Mouse (Mus musculus): ENCODE results near the gene Hpse. TPM values are rescaled to one million over a fixed set of nuclear protein-coding genes. Genes with fewer than 3 reads are reported as not detected.

Hpse gene
- polyA plus RNA-seq, 1 experiment from 2014 or later, result 276 TPM

DNA sequence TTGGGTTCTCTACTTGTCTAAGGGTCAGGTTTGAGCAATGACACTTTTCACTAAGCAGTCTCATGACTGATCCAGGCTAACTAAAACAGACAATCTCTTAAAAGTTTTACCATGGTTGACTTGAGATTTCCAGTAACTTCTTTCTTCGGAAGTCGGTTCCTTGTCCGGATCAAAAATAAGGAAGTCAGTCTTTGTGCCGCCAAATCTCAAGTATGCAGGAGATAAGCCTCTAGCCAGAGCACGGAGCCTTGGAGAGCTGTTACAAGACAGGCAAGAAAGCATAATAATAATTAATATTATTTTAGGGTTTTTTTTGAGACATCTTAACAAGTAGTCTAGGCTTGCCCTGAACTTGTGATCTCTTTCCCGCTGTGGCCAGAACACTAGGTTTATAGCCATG lies 8.3 kb downstream of the Hpse start:
- Histone ChIP-seq H3K4me3 (ENCODE audit: inconsistent target) (no peak overlapping the region), H3K36me3 (ENCODE audit: inconsistent target) (peaks cover 39% of the 10 kb centered on the region), H3K79me2 (ENCODE audit: inconsistent target) (peaks cover 74% of the 10 kb centered on the region), H3K27ac (peak overlapping the region; percentile 91)
- WGBS (ENCODE audit: missing documents), result 47% methylated on average over 6 of the region's 6 CpGs

DNA sequence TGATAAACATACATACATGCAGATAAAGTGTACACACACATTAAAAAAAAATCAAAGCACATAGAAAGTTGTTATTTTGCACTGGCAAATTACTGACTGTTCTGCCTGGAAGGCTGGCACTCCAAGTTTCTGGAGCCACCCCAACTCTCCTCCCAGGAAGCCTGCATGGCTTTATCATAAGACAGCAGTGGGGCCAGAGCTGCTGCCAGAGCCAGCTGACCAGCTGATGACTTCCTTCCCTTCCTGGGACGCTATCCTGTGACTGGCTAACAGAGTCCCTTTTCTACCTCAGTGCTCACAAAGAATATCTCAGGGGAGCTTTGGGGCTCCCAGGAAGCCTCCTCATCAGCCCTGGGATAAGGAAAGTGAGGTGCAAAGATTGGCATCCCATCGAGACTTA lies 9.5 kb downstream of the Hpse start:
- Histone ChIP-seq H3K4me3 (ENCODE audit: inconsistent target) (no peak overlapping the region), H3K36me3 (ENCODE audit: inconsistent target) (peaks cover 41% of the 10 kb centered on the region), H3K27ac (peak overlapping the region; percentile 91), H3K79me2 (ENCODE audit: inconsistent target) (peaks cover 70% of the 10 kb centered on the region)
- WGBS (ENCODE audit: missing documents), result 11% methylated on average over 2 of the region's 2 CpGs

DNA sequence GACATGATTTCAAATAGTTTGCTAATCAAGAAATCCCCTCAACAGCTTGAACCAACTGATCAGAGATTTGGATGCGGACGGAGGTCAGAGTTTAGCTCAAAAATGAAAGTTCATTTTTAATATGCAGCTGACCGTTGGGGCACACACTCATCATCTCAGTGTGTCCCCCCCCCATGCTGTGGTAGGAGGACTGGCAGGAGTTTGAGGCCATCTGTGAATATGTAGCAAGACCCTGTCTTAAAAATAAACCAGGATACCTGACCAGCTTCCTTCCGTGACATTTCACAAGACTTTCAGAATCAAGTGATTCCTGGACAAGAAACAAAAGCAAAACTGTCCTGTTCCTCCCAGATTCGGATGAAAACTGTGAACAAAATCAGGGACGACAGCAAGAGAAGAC lies 10.5 kb downstream of the Hpse start:
- Histone ChIP-seq H3K27ac (peak overlapping the region; percentile 91), H3K4me3 (ENCODE audit: inconsistent target) (no peak overlapping the region), H3K79me2 (ENCODE audit: inconsistent target) (peaks cover 70% of the 10 kb centered on the region), H3K36me3 (ENCODE audit: inconsistent target) (peaks cover 42% of the 10 kb centered on the region)
- 18% methylated on average over 6 of the region's 6 CpGs for WGBS (ENCODE audit: missing documents)

DNA sequence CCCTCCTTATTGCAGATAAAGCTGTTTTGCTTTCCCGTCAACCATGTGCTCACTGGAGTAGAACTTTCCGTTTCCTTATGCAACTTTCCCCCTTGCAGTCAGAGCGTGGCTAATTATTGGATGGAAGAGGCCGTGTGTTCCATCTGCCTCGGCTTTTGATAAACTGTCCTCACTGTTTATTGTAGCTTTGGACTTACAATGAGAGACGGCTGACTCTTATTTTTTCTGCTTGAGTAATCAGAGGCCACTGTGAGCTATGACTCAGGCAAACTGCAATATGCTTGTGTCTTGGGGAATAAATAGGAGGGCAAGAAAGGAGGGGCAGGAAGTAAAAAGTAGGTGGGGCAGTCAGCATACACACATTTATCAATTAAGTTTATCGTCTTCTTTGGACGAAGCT lies 12.8 kb downstream of the Hpse start:
- Histone ChIP-seq H3K36me3 (ENCODE audit: inconsistent target) (peaks cover 66% of the 10 kb centered on the region), H3K4me3 (ENCODE audit: inconsistent target) (no peak overlapping the region), H3K27ac (peak overlapping the region; percentile 61), H3K79me2 (ENCODE audit: inconsistent target) (peaks cover 55% of the 10 kb centered on the region; the same call in 1 of the 2 replicates)
- 47% methylated on average over 8 of the region's 8 CpGs for WGBS (ENCODE audit: missing documents)

DNA sequence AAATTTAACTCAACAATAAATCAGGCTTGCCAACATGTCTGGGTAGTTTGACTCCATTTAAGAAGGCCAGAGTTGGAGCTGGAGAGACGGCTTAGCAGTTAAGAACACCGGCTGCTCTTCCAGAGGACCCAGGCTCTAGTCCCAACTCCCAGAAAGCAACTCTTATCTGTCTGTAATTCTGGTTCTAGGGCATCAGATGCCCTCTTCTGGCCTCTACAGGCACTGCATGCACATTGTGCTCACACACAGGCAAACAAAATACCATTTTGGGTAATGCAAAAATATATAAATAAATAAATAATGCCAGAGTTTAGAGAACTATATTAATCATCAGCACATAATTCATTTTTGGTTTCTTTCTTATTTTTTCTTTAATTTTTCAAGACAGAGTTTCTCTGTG lies 15.2 kb downstream of the Hpse start:
- Histone ChIP-seq H3K79me2 (ENCODE audit: inconsistent target) (peaks cover 43% of the 10 kb centered on the region; the same call in 1 of the 2 replicates), H3K36me3 (ENCODE audit: inconsistent target) (peaks cover 72% of the 10 kb centered on the region), H3K27ac (no peak overlapping the region), H3K4me3 (ENCODE audit: inconsistent target) (no peak overlapping the region)
- 100% methylated on average over 2 of the region's 2 CpGs for WGBS (ENCODE audit: missing documents)

DNA sequence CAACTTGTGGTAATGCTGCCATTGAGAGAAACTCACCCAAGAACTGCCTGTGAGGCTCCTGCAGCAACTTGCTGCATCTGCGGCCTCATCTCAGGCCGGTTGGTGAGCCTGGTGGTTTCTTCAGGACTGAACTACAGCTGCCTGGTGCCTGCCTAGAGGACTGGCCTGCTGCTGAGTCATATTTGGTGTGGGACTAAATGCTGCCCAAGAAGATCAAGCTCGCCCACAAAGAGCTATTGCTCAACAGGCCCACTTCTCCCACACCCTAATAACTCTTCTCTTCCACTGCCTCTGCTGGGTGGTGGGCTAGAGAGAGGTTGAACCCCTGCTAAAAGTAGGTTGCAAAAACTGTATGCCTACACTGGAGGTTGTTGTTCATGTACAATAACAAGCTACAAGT lies 17.2 kb downstream of the Hpse start:
- Histone ChIP-seq H3K36me3 (ENCODE audit: inconsistent target) (peaks cover 65% of the 10 kb centered on the region), H3K4me3 (ENCODE audit: inconsistent target) (no peak overlapping the region), H3K79me2 (ENCODE audit: inconsistent target) (peaks cover 29% of the 10 kb centered on the region; the same call in 1 of the 2 replicates), H3K27ac (no peak overlapping the region)
- 40% methylated on average over 3 of the region's 3 CpGs for WGBS (ENCODE audit: missing documents)

DNA sequence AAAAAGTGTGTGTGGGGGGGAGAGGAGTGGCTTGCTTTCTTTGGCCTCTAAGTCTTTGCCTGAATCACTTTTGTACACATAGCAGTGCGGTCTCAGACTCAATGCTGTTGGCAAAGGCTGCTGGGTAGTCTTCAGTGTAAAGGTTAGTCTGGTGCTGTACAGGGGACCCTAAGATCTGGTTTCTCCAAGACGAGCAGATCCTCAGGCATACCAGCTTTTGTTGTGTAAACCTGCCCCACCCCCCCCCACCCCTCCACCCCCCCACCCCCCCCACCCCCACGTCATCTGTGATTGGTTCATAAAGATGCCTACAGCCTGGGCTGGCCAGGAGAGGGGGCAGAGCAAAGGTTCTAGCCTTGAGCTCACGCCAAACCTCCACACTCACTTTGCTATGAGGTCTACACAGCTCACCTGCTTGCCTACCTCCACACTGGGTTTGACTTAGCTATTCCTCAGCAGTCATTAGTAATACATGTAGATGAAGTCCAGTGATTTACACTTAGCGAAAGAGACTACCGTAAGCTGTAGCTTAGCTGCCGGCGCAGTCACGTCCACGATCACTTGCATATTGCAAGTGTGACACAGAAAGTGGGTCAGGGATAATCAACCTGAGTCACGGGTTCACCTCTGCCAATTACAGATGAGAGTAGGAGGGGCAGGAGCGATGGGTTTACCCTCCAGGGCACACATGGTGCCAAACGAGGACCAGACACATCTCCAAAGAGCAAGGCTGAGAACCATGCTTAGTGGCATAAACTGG lies 18.5 kb downstream of the Hpse start:
- Histone ChIP-seq H3K36me3 (ENCODE audit: inconsistent target) (peaks cover 59% of the 10 kb centered on the region), H3K79me2 (ENCODE audit: inconsistent target) (peaks cover 24% of the 10 kb centered on the region; the same call in 1 of the 2 replicates), H3K27ac (no peak overlapping the region), H3K4me3 (ENCODE audit: inconsistent target) (no peak overlapping the region)
- 97% methylated on average over 12 of the region's 13 CpGs for WGBS (ENCODE audit: missing documents)

DNA sequence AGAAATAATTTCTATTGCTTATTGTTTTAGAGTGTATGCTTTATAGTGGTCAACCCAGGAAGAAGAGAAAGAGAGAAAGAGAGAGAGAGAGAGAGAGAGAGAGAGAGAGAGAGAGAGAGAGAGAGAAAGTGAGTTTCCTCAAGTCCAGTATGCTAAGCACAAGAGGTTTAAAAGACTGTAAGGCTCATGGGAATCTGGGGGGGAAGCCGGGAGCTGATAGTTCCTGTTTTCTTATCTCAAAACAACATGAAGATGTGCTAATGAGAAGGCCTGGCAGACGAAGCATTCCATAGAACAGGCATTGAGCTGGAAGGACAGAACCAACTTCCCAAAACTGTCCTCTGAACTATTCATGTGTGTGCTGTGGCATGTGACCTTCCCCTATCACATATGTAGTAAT lies 21.6 kb downstream of the Hpse start:
- Histone ChIP-seq H3K36me3 (ENCODE audit: inconsistent target) (peaks cover 45% of the 10 kb centered on the region), H3K27ac (no peak overlapping the region), H3K4me3 (ENCODE audit: inconsistent target) (no peak overlapping the region), H3K79me2 (ENCODE audit: inconsistent target) (no peaks in the 10 kb centered on the region; the same call in 1 of the 2 replicates)
- WGBS (ENCODE audit: missing documents), result 32% methylated on average over 2 of the region's 2 CpGs

DNA sequence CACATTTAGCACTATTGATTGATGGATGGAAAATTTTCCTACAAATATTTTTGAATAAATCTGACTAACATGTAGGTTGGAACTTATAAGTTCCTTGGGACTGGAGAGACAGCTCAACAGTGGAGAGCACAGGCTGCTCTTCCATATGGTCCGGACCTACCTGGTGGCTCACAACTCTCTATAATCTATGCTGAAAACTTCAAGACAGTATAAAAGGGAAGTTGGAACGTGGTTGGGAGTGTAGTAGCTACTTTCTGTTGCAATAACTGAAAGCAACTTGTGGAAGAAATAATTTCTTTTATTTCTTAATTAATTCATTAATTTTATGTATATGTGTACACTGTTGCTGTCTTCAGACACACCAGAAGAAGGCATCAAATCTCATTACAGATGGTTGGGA lies 22.1 kb downstream of the Hpse start:
- H3K4me3 ChIP-seq (ENCODE audit: inconsistent target), result no peak overlapping the region
- peaks cover 44% of the 10 kb centered on the region for H3K36me3 ChIP-seq (ENCODE audit: inconsistent target)
- H3K79me2 ChIP-seq (ENCODE audit: inconsistent target), result no peaks in the 10 kb centered on the region; the same call in 1 of the 2 replicates
- no peak overlapping the region for H3K27ac ChIP-seq
- 38% methylated on average over 2 of the region's 2 CpGs for WGBS (ENCODE audit: missing documents)

DNA sequence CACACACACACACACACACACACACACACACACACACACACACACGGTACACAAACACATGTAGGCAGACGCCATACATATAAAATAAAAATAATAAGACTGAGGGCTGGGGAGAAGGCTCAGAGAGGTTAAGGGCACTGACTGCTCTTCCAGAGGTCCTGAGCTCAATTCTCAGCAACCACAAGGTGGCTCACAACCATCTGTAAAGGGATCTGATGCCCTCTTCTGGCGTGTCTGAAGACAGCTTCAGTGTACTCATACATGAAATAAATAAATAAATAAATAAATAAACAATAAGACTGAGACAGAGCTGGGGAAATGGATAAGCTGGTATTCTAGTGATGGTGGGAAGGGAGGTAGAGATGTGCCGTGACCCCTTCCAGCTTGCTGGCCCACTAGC lies 33.9 kb downstream of the Hpse start:
- Histone ChIP-seq H3K36me3 (ENCODE audit: inconsistent target) (peaks cover 80% of the 10 kb centered on the region), H3K79me2 (ENCODE audit: inconsistent target) (no peaks in the 10 kb centered on the region), H3K4me3 (ENCODE audit: inconsistent target) (no peak overlapping the region), H3K27ac (no peak overlapping the region)
- 81% methylated on average over 4 of the region's 4 CpGs for WGBS (ENCODE audit: missing documents)

DNA sequence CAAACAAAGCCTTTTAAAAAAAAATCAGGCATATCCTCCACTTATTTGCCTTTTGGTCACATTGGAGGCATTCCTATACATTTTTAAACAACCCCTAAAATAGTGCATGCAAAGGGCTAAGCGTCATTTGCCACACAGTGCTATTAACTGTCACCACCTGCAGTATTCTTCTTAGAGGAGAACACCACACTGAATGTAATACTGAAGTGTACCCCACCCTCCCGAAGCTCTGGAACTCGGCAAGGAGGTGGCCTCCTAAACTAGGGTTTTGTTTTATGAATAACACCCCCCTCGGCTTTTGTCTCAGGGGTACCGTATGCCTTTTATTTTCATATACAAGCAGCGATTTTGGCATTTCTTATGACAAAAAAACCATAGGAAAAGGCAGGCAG lies 39.0 kb downstream of the Hpse start:
- H3K27ac ChIP-seq, result no peak overlapping the region
- H3K4me3 ChIP-seq (ENCODE audit: inconsistent target), result no peak overlapping the region
- H3K36me3 ChIP-seq (ENCODE audit: inconsistent target), result peaks cover 63% of the 10 kb centered on the region
- WGBS (ENCODE audit: missing documents), result 86% methylated on average over 6 of the region's 6 CpGs
- H3K79me2 ChIP-seq (ENCODE audit: inconsistent target), result no peaks in the 10 kb centered on the region

DNA sequence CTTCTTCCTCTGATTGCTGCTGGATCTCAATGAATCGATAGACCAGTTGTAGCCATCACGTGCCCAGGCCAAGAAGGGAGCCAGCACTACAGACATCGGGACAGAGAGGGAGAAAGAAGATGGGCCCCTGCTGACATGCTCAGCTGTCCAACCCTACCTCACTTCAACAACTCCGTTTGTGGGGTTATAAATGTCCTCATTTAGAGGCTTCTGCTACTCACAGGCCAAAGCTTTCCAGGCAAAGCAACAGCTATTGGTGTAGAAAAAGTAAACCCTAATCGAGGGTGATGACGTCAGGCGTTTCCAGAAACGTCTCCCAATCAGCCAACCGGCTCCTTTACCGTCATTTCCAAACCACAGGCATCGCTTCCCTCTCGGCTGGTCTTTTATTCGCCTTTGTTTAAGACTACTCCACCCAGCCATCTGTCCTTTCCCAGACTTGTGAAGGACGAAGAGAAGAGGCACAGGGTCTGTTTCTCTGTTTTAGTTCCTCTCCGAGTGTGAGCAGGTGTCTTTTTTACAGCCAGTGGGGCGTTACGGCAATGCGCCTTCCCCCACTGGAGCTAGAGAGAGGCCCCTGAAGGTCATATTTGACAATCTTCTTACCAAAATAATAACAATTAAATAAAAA lies 39.5 kb downstream of the Hpse start:
- Histone ChIP-seq H3K4me3 (ENCODE audit: inconsistent target) (no peak overlapping the region), H3K79me2 (ENCODE audit: inconsistent target) (no peaks in the 10 kb centered on the region), H3K27ac (no peak overlapping the region), H3K36me3 (ENCODE audit: inconsistent target) (peaks cover 60% of the 10 kb centered on the region)
- WGBS (ENCODE audit: missing documents), result 80% methylated on average over 18 of the region's 18 CpGs

DNA sequence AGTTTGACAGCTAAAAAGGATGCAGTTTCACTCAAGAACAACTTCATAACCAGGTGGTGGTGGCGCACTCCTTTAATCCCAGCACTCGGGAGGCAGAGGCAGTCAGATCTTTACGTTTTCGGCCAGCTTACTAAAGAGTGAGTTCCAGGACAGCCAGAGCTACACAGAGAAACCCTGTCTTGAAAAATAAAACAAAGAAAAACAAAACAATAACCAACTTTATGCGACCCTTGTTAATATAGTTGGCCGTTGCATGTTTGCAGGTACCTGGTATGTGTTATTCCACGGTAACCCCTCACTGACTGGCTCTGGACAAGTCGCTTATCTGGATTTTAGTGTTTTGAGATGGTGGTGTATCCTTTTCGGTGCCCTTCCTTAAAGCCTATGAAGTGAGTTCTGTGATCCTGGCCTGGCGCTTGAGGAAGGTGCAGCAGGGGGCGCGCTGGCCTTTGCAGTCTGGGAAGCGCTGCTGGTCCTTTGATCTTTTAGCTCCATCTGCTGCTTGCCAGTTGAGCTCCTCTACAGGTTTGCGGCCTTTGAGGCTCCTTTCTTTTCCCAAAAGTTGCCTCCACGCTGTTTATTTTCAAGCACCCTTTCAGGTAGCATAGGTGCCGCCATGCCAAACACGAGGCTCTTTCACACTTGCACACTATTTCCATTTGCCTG lies 44.7 kb downstream of the Hpse start, which contains the start of gene Coq2:
Gene Coq2 (minus strand): TSS at position 430 of the 666 bp plus-strand sequence.
- Histone ChIP-seq H3K4me3 (ENCODE audit: inconsistent target) (peak within 1 kb of the TSS; percentile 13), H3K27ac (no peak within 1 kb of the TSS), H3K36me3 (ENCODE audit: inconsistent target) (peaks cover 9% of the 10 kb centered on the region), H3K79me2 (ENCODE audit: inconsistent target) (peaks cover 39% of the 10 kb centered on the region)
- 4% methylated on average over 17 of the region's 17 CpGs for WGBS (ENCODE audit: missing documents)

DNA sequence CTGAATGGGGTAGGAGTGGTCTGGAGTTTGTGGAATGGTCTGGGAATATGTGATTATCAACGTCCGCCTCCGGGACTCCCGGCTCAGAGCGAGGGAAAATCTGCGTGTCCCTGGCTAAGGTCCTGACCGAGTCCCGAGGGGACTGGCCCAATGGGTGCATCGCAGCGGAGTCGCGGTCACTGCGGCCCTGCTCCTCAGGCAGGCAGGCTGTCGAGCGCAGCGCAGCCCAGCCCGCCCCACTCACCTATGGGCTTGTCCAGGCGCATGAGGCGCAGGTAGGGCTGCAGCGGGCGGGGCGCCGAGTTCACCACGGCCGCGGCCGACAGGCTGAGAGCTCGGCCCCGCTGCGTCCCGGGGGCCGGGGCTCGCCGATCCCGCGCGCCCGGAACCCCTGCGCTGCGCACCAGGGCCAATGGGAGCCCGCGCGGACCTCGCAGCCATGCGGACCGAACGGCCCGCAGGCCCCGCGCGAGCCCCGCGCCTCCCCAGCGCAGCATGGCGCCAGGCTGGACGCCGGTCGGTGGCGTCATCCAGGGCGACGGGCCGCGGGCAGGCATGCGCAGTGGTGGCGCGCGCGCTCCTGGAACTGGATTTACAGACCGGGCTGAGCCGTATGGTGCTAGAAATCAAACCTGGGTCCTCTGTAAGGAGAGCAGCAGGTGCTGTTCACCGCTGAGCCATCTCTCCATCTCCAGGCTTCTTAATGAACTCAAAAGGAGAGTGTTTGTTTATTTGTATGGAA lies 45.6 kb downstream of the Hpse start:
- no peak overlapping the region for H3K27ac ChIP-seq
- peak overlapping the region; percentile 63 for H3K4me3 ChIP-seq (ENCODE audit: inconsistent target)
- WGBS (ENCODE audit: missing documents), result under 1% methylated on average over 50 of the region's 71 CpGs
- 0 out of 2 replicates have a peak, but pooled peaks cover under 1% of the 10 kb centered on the region for H3K36me3 ChIP-seq (ENCODE audit: inconsistent target)
- H3K79me2 ChIP-seq (ENCODE audit: inconsistent target), result peaks cover 48% of the 10 kb centered on the region
